Mouse (Mus musculus): ENCODE results near the gene Rai1.
A peak's percentile ranks its signal among the peaks of the same experiment; 100 is the strongest.

Rai1 gene

DNA sequence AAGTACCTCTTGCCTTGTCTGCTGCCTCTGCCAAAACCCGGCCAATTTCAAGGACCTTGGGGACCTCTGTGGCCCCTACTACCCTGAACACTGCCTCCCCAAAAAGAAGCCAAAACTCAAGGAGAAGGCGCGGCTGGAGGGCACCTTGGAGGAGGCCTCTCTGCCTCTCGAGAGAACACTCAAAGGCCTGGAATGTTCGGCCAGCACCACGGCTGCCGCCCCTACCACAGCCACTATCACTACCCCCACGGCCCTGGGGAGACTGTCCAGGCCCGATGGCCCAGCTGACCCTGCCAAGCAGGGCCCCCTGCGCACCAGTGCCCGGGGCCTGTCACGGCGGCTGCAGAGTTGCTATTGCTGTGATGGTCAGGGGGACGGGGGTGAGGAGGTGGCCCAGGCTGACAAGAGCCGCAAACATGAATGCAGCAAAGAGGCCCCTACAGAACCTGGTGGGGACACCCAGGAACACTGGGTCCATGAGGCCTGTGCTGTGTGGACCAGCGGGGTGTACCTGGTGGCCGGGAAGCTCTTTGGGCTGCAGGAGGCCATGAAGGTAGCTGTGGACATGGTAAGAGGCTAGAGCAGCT, 85.3 kb downstream of the Rai1 start:
- no peak for DNase-seq (ENCODE audit: low read depth, low spot score)

DNA sequence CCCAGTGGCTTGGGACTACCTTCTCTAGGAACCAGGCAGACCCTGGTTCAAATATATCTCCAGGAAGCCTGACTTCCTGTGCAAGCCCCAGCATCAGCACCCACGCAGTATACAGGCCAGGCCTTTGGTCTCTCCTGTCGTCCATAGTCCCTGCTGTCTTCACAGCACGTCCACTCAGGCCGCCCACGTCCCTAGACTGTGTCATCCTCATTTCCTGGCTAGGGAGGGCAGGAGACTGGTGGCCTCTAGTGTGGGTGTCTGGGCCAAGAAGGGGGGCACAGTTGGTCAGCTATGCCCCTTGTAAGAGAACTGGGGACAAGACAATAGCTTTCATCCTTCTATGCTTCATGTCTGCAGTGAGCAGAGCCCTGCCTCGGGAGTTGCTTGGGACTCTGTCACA, 87.7 kb downstream of the Rai1 start:
- DNase-seq (ENCODE audit: low read depth, low spot score): no peak

DNA sequence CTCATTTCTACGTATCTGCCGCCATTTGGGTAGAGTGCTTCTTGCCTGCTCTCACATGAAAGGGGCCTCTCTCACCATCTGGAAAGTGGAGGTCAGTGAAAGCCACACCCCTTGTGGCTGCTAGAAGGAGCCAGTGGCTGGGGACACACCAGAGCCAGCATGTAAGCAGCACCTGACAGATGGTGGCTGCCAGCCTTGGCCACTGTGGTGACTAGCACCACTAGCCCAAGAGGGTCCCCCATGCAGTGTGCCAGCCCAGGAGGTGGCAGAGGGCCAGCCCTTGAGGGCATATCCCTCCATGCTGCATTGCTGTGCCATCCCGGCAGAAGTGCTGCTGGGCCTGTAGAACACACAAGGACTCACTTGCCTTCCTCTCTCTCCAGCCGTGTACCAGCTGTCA, 88.7 kb downstream of the Rai1 start:
- no peak for DNase-seq (ENCODE audit: low read depth, low spot score)

DNA sequence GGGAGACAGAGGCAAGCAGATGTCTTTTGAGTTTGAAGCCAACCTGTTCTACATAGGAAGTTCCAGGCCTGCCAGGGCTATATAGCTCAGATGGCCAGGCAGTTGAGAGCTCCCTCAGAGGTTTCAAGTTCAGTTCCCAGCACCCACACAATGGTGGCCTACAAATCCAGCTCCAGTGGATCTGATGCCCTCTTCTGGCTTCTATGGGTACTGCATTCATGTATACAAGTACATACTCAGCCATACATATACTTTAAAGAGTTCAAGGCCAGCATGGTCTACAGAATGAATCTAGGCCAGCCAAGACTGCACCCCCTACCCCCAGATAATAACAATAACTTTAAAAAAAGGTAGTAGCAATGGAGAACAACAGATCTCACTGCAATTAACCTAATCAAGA, 90.3 kb downstream of the Rai1 start:
- peak; percentile 68 for DNase-seq (ENCODE audit: low read depth, low spot score)

DNA sequence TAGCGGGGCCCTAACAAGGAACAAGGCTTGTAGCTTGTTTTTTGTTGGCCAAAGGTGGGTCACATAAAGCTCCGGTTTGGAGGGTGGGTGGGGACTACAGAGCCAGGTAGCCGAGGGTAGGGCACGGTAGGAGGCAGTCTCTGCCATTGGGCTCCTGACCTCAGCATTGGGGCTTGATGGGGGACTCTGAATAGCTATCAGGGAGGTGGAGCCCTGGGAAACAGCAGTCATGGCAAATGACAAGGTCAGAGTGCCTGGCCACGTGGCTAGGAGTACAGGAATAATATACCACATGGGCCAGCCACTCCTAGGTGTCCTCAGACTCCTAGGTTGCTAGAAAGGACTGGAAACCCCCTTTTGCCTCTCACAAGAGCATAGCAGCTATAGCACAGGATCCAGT, 91.5 kb downstream of the Rai1 start:
- no peak for DNase-seq (ENCODE audit: low read depth, low spot score)

DNA sequence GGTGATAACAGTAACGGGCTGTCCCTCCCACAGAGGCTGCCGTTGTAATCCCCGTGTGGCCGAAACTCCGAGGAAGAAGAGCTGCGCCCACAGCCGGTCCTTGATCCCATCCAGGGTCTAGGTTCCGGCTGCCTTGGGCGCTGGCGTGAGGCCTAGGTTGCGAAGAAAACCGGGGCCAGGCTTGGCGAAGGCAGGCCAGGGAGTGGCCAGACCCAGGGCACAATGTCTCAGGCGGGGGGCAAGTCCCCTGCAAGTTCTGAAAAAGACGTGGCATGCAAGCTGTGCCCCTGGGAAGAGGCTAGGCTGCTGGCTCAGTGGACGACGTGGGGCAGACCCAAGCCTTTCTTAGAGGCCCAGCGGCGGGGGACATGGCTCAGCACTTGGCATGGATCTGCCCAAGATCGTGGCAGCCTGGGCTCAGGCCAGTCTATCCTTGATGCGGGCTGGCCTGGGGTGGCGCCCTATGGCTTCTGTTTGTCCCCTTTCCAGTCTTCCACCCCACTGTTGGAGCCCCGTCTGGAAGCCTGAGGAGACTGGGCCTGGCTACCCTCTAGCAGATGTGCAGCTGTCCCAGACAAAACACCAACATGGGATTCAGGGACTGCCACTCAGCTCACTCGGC, 93.3 kb downstream of the Rai1 start:
- DNase-seq (ENCODE audit: low read depth, low spot score): no peak

DNA sequence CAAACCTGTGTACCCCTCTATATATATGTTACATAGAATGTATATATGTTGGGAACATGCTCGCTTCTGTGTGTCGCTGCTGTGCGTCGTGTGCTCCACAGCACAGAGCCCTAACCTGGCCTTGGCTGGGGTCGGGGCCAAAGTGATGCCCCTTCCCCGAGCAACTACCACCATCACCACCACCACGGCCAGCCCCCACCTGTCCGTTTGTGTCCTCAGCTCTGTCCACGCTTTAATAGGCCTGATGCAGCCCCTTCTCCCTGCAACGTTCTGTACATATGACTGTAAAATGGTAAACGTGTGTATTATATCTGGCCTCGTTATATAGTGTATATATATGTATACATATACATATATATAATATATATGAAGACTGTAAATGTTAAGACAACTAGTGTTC, 93.8 kb downstream of the Rai1 start:
- DNase-seq (ENCODE audit: low read depth, low spot score): no peak

DNA sequence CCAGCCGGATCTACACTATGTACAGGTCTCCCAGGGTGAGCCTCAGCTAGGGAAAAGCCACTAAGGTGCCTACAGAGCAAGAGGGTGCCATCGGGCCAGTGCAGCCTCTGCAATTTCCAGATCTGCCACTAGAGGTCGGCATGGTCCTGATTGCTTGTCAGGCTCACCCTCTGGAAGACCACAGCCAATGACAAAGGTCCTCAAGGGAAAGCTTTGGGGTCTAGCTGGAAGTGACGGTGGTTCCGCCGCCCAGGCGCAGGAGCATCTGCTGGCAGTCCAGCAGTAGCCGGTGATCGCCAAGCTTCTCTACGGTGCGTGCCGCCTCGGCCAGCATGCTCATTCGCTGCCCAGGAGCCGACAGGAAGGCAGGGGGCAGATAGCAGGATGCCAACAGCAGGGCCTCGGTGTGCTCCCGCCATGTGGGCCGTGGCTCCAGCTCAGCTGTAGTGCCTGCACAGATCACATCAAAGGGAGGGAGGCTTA, 94.9 kb downstream of the Rai1 start:
- peak; percentile 80 for DNase-seq (ENCODE audit: low read depth, low spot score)

DNA sequence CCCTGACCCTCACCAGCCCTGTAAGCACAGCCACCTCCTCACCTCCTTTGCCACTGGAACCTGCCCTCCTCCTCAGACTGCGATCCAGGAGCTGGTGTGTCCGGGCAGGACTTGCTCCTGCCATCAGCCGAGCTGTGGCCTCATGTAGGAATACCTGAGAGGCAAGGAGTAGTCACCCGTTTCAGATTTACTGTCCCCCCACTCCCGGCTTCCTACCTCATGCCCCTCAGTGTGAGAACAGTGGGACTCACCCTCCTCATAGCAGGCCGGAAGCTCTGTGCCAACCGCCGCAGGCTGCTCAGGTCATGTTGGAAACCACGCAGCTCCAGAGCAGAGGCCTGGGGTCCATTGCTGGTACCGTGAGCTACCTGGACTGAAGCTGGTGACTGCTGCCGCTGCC, 95.6 kb downstream of the Rai1 start:
- no peak for DNase-seq (ENCODE audit: low read depth, low spot score)

DNA sequence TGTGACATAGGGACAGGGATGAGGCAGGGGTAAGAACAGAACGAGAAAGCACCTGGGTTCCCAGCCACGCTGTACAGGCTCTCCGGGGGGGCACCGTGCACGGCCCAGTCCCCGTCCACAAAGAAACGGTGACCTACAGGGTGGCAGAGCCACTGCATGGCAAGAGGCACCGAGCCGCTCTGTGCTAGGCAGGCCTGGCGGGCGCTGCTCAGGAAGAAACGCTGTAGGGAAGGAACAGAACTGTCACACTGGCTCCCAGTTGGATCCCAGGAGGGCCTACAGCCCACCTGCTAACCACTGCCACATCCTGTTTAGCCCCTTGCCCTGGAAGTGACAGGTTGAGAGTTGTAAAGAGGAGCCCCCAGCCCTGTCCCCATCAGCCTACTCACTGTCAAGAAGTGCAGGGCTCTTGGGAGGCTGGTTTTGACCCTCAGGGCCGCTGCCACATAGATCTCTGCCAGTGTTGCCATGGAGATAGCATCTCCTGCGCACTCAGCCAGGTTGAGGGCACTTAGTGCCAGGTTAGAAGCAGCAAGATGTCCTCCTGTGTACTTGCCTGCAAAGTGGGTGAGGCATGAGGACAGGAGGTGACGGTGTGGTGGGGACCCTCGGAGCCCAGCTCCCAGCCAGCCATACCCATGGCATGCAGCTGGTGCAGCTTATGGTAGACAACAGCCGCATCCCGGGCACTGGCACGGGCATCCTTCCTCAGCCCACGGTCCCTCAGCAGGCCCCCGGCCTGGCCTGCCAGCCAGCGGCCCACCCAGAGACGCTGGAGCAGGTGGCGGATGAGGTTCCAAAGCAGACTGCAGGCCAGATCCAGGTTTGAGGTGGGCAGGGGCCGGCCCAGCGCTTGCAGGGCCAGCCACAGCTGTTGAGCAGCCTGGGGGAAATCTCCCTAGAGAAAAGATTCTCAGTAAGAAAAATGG, 98.2 kb downstream of the Rai1 start:
- no peak for DNase-seq (ENCODE audit: low read depth, low spot score)

DNA sequence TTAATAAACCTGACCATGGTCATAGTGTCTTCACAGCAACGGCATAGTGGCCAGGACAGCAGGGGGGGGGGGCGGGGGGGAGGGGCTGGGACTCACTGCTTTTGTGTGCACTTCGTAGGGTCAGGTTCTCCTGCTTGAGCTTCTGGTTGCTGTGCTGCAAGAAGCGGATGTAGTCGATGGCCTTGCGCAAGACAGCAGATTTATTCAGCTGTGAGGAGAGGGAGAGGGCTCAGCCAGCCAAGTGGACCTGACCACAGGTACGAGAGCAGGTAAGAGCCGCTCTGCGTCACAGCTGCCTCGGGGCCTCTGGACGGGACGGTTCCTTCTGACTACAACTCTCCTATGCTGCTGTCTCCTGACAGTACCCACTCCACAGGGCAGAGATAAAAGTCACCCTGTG, 100.2 kb downstream of the Rai1 start:
- no peak for DNase-seq (ENCODE audit: low read depth, low spot score)

DNA sequence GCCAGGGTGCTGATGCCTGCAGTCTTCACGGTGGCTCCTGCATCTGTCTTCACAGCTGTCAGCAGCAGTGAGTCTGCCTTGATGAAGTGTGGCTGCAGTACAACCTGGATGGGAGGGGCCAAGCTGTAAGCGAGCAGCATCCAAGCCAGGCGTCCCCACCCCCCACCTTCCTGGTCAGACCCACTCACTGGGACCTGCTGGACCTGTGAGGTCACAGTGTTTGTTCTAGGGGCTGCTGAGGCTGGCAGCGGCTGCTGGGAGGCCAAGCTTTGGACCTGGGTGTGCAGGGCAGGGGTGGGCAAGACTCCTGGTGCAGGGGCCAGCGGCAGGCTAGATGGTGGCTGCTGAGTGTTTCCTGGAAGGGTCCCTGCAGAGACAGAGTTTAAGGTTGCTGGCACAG, 101.4 kb downstream of the Rai1 start:
- no peak for DNase-seq (ENCODE audit: low read depth, low spot score)

DNA sequence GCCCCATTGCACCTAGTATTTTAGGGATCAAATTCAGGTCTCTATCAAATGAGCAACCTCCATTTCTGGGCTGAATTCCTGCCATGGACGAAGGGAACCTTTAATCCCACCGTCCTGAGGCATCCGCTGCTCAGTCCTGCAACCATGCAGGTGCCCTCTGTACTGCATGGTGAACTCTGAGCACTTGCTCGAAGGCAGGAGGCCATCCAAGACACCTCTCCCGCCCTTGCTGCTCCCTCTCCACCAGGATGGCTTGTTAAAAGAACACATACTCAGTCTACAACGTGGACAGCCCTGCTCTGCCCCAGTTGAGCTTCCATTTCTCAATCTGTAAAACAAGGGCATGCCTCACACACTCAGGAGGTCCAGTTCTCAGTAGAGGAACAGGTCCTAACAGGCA, 103.4 kb downstream of the Rai1 start:
- no peak for DNase-seq (ENCODE audit: low read depth, low spot score)

DNA sequence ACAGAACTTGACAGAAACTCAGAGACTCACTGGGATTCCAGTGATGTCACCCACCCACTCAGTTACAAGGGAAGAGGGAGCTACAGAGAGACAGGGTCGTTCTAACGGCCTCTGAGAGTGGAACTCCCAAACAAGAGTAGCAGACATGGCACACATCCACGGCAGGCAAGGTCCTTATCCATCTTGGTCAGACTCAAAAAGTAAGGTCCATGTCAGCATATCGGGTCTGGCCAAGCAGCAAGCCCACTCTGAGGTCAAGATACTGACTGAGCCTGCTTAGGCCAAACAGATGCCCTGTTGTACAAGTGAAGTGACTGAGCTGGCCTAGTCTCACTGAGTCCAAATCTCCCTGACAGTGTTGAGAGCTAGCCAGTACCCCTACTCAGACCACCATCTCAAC, 103.9 kb downstream of the Rai1 start:
- no peak for DNase-seq (ENCODE audit: low read depth, low spot score)

DNA sequence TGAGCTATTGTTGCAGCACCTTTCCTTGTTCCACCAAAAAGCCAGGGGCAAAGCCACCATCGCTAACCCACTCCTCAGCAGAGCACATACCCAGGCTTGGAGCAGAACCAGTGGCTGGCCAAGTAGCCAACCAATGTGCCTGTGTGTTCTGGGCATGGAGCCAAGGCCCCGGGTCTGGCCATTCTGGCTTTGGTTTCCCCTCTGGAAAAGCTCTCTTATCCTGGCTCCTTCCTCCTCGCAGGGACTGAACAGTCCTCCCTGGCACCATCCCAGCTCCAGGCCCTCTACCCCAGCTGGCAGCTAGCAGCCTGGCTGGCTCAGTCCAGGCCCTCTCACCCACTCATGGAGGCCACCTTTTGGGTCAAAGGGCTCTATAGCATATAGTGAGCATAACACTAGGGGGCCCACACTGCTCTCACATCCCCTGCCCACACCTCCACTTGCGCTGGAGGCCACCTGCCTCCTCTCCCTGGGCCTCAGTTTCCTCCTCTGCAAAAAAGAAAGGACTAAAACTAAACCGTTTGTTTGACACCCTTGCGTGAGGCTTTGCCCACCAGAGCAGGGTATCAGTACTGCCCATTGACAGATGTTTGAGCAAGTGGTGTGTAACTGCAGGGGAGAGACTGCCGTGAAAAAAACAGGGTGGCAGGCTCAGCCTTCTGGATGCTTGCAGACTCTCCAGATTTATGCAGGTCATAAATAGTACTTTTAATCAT, 104.6 kb downstream of the Rai1 start:
- DNase-seq (ENCODE audit: low read depth, low spot score): peak; percentile 48

DNA sequence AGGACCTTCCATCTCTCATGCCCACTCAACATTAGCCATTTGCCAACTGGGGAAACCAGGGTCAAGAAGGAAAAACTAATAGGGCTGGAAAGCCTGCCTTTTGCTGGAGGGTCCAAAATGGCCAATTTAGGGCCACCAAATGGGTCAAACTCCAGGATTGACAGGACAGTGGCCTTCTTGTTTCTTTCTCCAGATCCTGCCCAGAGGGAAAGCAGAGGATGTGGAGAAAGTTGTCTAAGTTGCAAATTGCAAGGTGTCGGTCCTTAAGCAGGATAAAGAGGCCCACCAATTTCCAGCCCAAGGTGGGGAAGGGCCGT, 105.1 kb downstream of the Rai1 start:
- no peak for DNase-seq (ENCODE audit: low read depth, low spot score)

DNA sequence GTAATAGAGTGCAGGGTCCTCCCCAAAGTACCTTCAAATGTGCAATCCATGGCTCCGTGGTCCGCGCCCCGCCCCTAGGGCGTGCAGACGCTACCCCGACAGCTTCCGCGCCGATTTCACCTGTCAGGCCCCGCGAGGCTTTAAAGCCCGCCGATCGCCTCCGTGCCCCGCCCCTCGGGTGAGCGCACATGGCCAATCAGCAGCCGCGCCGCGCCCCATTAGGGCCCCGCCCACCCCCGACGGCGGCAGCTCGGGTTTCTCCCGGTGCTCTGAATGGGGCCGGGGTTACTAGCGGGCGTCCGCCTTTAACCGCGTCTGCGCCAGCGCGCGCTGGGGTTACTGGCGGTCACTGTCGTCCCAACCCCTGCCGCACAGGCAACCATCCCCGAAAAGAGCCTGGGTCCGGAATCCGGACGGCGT, 105.5 kb downstream of the Rai1 start:
- DNase-seq (ENCODE audit: low read depth, low spot score): peak; percentile 97

DNA sequence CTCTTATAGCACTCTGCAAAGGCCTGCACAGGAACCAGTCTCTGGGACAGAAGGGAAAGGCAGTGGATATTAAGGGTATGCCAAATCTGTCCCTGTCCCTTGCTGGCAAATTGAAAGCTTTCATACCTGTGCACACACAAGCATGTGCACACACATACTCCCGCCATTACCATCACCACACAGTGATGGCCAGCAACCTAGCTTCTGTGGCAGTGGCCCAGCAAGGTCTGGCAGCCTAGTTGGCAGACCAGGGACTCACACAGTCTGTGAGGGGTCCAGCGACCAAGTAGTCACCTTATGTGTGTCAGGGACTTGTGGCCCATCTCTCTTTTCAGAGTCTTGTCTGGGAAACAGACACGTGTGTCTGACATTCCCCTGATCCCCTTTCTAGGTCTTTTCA, 106.3 kb downstream of the Rai1 start:
- no peak for DNase-seq (ENCODE audit: low read depth, low spot score)

DNA sequence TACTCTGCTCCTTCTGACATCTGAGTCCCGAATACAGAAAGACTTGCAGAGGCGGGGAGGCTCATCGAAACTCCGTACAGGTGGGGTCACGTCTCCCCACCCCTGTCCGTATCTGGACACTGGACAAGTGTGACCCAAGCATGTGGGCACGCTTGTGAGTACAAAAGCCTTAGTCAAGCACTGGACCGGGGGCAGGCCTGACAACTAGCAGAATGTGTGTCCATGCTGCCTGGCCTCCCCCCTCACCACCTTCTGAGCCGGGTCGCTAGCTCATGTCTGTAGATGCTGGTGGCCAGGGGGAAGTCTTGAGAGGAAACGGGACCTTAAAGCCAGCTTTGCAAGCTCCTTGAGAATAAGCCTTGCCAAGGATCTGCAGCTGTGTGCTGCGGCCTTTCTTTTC, 106.9 kb downstream of the Rai1 start:
- peak; percentile 19 for DNase-seq (ENCODE audit: low read depth, low spot score)

DNA sequence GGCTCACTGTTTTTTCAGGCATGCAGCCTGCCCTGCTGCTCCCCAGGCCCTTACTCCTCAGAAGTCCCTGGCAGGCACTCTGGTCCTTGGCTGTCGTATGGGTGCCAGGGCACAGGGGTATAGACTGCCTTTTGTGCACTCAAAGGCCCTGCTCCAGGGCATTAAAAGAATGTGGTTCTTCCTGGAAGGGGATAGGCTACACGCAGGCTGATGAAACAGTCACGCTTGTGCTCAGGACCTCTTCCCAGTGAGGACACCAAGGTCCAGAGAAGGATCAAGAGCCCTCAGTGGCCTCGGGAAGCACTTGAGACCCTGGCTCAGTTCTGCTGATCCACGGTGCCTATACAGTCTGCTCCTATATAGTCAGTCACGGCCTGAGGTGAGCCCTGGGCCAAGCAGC, 108.5 kb downstream of the Rai1 start:
- DNase-seq (ENCODE audit: low read depth, low spot score): no peak

DNA sequence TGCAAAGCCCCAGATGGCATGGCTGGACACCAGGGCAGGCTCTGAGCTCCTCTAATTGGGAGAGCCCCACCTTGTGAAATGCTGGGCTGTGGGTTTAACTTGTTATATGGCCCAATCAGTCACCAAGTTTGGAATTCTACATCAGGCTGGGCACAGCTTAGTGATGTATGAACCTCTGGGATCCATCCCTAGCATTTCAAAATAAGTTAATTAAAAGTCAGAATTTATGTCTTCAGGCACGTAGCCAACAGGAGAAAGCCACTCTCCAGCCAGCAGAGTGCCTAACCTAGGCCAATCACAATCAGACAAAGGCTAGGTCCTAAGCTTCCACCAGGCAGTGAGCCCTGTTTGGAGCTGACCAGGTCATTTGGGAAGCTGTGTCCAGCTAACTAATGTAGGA, 111.9 kb downstream of the Rai1 start:
- no peak for DNase-seq (ENCODE audit: low read depth, low spot score)

DNA sequence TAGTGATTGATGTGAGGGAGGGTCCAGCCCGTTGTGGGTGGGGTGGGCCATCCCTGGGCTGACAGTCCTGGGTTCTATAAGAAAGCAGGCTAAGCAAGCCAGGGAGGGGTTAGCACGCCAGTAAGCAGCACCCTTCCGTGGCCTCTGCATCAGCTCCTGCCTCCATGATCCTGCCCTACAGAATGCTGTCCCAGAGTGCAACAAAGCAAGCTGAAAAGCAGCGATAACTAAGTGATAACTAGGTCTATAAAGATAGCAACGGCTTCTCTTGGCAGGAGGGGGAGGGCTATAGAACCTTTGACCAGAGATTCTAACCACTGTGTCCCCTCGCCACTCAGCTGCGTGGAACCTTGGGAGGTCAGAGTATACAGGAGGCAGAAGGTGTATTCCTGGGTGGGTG, 112.7 kb downstream of the Rai1 start:
- DNase-seq (ENCODE audit: low read depth, low spot score): no peak
